Mouse (Mus musculus) lung, adult 2 months (tissue): ENCODE measurements around the gene Barhl2.

Experiments
- CTCF ChIP-seq: fragments of 200-500 bp; IDR thresholded peaks from 2 replicates; pipeline ENCODE4 v1.5.1; 2011; ENCODE audit warnings: mild to moderate bottlenecking, low read length, control low read depth; ENCODE audit not compliant: insufficient read depth
- POLR2A ChIP-seq: fragments of 200-500 bp; IDR thresholded peaks from 2 replicates; pipeline ENCODE4 v1.6.1; 2011; ENCODE audit warnings: low read depth, mild to moderate bottlenecking, control low read depth, low read length, borderline replicate concordance; ENCODE audit errors: extremely low read depth

DNA sequence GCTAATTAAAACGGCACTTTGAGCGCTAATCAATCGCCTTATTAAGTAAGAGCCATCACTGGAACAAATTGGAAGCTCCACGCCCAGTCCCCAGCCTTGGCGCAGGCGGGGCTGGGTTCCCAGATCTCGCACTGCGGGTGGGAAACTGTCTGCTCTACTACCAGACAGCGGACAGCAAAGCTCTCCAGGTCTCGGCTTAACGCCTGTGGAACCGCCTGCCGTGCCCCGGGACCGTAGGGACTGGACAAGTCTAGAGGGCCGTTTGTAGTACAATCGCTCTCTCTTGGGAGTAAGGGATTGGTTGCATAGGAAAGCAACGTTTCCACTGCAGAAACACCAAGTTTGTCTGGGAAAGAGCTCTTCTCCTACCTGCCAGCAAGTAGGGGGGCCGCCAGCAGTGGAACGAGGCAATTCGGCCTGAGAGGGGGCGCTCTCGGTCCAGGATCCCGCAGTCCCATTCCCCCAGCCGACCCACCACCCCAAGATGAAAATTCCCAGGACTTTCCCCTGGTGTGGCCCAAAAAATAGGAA lies 5.8 kb upstream of the Barhl2 start:
- TF ChIP-seq CTCF: no peak
- no peak for TF ChIP-seq POLR2A
